Mouse (Mus musculus) gastrocnemius, postnatal 10 days (tissue): ENCODE measurements at regions not wholly inside any gene's neighbourhood (a gene's known extent, or its start where the extent isn't known, plus 50 kb on each side); places are given as distances from the start of the nearest gene placed in this dataset.
"Not testable (repeated sequence)": the region's sequence is repeated elsewhere in the genome, so short reads cannot be mapped to it uniquely, and the experiment has no call there.

Source experiments
- DNase-seq: peaks from one replicate; pipeline ENCODE4 v3.0.0; 2021; ENCODE audit warnings: mixed read lengths

GRCm38 (mm10) chr15:87818566-87818965, 274.5 kb downstream of the Fam19a5 start:
- DNase-seq: no peak

GRCm38 (mm10) chr15:87842097-87842496, 298.0 kb downstream of the Fam19a5 start:
- no peak for DNase-seq

DNA sequence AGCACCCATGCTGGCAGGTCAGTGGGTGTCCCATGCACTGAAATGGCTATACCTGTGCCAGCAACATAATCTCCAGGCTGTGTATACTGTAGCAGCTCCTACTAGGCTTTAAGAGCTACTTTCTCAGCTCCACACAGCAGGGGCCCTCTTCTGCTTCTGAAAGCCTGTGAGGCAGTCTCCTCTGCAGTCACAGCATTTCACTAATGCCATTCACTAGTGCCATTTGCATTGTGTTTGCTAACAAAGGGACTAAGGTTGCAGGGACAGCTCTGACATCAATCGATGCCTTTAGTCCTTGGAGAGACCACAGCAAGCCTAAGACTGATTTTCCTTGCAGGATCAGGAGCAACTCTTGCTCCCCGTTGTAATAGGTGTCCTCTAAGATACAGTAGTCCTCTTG, 315.0 kb downstream of the Fam19a5 start:
- no peak for DNase-seq

DNA sequence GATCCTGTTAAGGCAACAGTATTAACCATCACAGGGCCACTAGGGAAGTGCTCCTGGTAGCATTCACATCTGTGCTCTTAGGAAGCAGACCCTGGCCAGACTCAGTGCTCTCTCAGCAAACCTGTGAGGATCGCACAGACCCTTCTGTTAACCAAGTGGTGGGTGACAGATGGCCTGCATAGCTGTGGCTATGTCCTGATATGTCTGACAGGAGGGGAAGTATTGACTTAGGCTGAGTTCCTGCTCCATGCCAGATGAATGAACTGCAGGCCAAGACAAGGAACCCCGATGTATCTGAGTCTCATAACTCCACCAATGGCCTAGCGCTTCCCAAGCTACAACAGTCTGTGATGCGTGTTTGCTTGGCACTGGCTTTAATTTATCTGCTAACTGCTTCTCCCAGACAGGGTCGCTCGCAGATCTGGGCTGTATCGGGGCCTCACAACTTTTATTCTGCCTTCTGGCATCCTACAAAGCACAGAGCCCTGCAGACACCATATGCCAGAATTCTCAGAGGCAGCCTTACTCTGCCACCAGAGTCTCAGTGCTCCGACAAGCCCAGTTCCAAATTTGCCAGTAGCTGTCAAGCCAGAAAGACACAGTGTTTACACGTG, 332.3 kb downstream of the Fam19a5 start:
- no peak for DNase-seq

DNA sequence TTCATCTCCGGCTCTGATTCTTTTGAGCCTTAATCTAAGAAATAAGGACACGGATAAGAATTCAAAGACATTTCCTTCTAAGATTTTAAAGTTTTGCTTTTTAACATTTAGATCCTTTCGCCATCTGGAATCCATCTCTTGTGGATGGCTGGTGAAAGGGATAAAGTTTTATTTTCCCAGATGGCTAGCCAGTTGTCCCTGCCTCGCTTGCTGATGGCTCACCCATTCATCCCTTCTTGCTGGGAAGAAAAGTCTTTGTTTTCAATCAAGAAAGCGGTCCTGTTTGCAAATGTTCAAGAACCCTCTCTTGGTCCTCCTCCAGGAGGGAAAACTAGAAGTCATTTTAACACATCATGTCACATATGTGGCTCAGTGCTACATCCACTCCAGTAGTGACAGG, 346.8 kb downstream of the Fam19a5 start:
- DNase-seq: no peak

DNA sequence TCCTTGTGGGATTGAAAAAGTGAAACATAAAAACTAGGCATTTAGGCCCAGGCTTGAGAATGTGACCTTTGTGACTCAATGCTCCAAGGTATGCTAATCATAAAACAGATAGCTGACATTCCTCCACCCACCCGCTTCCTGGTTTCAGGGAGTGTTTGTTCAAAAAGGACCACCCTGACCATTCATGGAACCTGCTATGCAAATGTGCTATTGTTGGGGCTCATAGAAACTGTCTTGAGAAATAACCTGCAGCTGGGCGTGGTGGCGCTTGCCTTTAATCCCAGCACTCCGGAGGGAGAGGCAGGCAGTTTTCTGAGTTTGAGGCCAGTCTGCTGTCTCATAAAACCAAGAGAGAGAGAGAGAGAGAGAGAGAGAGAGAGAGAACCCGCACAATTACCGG, 350.8 kb downstream of the Fam19a5 start:
- not testable (repeated sequence) for DNase-seq

- no peak for DNase-seq
Observed at GRCm38 (mm10) chr15:87898655-87899054, 354.6 kb downstream of the Fam19a5 start.

- no peak for DNase-seq
Observed at GRCm38 (mm10) chr15:87904436-87904835, 360.3 kb downstream of the Fam19a5 start.

GRCm38 (mm10) chr15:87906310-87906709, 362.2 kb downstream of the Fam19a5 start:
- DNase-seq: no peak

- DNase-seq: no peak
Observed at GRCm38 (mm10) chr15:87922091-87922490, 378.0 kb downstream of the Fam19a5 start.

DNA sequence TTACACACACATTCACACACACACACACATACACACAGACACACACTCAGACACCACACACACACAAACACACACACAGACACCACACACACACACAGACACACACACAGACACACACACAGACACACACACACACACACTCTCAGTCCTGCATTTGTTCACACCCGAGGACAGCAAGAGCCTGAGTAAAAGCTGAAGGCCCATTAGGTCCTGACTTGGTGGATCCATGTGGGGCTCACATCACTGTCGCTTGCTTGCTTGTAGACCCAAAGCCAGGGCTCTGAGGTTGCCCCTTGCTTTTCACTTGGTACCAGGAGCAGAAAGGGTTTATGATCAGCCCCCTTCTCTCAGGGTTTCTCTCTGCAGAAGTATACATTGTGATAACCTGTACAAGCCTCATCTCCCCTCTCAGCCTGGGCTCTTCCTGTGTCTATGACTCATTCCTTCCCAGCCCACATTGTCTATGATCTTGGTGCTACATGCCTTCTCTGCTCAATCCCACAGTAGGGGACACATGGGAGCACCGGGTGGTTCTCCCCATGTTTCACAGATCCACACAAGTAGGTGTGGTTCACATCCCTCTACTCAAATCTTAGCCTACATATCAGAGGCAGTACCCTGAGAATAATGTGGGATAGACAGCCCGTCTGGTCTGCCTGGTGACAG, 378.8 kb downstream of the Fam19a5 start:
- no peak for DNase-seq

DNA sequence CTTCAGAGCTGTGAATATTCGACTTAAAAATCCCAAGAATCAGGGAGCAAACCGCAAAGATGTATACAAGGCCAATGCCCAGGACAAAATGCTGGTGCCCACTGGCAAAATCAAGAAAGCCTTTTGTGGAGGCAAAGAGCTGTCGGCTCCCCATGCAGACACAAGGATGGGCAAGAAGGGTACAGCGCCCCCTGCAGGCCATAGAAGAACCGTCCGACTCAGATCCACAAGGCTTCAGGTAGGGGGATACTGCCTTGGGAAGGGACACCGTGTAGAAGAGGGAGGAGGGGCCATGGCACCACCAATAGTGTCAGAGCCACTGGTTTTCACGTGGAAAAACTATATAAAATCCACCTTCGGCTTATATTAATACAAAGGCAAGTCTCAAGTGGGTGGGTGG, 379.8 kb downstream of the Fam19a5 start:
- DNase-seq: no peak

DNA sequence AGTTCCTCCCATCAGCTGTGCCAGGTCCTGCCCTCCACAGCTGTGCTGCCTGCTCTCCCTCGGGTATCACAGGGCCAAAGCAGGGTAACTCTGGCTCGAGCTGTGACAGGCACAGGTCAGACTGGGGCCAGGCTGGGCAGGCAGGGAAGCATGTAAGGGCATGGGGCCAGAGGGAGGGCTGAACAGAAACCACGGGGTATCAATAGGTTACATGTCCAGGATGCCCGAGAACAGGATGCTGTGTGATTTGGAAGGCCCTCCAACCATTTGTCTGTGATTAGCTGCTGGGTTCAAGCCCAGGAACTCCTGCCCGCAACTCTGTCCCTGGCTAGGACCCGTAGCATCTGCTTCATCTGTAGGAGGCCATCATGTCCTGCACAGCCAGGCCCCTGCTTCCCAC, 391.9 kb downstream of the Fam19a5 start:
- no peak for DNase-seq

DNA sequence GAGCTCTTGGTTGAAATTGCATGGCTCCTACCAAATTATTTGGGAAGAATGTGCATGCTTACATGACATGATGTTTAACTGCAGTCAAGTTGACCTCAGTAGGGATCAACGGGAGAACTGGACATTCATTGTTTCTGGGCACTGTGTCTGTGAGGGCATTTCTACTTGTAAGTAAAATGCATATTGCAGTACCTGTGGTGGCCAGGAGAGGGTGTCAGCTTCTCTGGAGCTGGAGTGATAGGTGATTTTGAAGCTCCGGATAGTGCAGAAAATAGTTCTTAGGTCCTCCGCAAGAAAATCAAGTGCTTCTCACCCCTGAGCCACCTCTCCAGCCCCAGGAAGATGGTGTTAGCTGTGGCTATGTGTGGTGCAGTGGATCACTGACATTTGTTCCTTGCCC, 396.7 kb downstream of the Fam19a5 start:
- DNase-seq: peak; percentile 36

- no peak for DNase-seq
Observed at GRCm38 (mm10) chr15:87952531-87952930, 408.4 kb downstream of the Fam19a5 start.

DNA sequence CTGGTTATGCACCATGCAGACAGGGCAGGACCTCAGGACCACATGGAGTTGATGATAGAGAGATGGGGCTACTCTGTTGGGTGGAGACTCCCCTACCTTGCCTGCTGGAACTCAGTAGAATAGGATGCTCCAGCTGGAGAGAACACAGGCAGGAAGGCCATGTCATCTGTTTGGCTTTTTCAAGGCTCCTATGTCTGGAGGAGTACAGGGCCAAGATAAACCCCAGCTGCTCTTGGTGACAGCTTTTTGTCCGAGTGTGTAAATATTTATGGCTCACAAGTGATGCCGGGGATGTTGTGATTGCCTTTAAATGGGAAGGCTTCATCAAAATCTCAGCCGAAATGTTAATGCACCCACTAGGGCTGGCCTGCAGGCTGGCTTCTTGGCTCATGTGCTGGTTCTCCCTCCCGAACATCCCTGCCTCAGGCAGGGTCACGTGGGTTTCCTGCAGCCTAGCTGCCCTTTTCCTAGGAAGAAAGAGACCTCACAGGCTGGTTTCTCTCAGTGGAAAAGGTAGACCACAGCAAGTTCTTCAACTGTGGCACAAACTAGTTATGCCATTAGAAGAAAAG, 411.7 kb downstream of the Fam19a5 start:
- no peak for DNase-seq

DNA sequence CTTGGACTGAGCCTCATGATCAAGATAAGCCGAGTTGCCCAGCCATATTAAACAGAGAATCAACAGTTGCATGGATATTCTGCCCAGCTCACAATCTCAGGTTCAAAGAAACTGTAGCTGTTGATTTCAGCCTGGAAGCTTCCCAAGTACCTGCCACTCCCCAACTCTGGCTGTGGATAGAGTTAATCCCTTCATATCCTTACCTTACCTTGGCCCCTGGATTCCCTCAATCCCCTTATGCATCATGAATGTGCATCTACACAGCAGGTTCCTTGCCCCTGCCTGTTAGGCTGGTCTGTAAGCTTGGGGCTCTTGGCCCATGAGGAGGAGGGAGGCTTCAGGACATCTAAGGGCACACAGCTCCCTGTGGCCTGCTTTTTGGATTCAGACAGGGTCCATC, 414.8 kb downstream of the Fam19a5 start:
- no peak for DNase-seq

DNA sequence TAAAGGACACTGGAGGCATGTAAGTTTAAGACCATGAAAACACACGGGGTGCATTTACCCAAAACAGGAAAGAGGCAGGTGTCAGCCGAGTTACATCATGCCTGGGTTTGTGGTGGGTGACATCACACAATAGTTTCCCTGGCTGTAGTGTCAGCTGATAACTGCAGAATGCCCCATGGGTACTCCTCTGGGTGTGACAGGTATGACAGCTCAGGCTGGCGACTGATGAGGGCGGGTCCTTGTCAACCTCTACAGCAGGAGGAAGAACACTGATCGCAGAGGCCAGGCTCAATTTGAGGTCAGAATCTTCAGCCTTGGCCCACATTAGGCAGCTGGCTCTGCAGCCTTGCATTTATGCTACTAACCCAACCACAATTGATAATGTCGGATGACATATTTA, 428.5 kb downstream of the Fam19a5 start:
- no peak for DNase-seq

DNA sequence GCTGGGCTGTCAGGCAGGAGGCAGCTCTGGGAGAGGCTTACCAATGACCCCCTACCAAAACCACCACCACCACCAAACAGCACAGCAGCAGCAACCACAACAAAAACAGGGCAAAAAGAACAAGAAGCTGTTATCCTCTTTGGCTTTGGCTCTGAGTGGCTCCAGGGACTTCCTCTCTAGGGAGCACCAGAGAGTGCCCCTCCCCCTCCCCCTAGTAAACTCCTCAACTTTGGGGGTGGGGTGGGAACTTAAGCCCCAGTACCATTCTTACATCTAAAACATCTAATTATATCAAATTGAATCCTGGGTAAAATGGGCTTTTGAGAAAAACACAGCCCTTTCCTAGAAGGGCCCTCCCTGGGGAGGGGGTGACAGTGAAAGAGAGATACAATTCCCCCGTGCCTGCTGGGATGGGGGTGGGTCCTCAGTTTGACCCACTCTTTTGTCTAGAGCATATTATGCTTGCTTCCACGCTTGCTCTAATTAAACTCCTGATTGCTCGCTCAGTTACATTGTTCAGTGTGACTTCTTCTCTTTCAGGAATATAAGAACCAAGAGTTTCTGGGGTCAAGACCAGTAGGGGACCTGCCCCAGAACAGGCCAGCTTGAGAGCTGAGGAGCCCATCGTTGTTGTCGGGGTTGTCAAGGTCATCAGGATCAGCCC, 443.4 kb downstream of the Fam19a5 start:
- no peak for DNase-seq

- DNase-seq: no peak
Observed at GRCm38 (mm10) chr15:87994546-87994945, 450.4 kb downstream of the Fam19a5 start.

GRCm38 (mm10) chr15:88017076-88017475, 473.0 kb downstream of the Fam19a5 start:
- DNase-seq: peak; percentile 23

- no peak for DNase-seq
Observed at GRCm38 (mm10) chr15:88032751-88033150, 488.7 kb downstream of the Fam19a5 start.

GRCm38 (mm10) chr15:88033725-88034124, 489.6 kb downstream of the Fam19a5 start:
- DNase-seq: no peak
